Mouse (Mus musculus) skeletal muscle tissue, adult 2 months (tissue): ENCODE results near the gene Podn.
A peak's percentile ranks its signal among the peaks of the same experiment; 100 is the strongest.
"Not testable (repeated sequence)": the region's sequence is repeated elsewhere in the genome, so short reads cannot be mapped to it uniquely, and the experiment has no call there.

Source experiments
- DNase-seq: peaks from one replicate; pipeline ENCODE4 v3.0.0-alpha.2; 2012; ENCODE audit warnings: low read depth, low spot score

Podn gene

GRCm38 (mm10) chr4:108079191-108079590, 17.1 kb downstream of the Podn start:
- not testable (repeated sequence) for DNase-seq

DNA sequence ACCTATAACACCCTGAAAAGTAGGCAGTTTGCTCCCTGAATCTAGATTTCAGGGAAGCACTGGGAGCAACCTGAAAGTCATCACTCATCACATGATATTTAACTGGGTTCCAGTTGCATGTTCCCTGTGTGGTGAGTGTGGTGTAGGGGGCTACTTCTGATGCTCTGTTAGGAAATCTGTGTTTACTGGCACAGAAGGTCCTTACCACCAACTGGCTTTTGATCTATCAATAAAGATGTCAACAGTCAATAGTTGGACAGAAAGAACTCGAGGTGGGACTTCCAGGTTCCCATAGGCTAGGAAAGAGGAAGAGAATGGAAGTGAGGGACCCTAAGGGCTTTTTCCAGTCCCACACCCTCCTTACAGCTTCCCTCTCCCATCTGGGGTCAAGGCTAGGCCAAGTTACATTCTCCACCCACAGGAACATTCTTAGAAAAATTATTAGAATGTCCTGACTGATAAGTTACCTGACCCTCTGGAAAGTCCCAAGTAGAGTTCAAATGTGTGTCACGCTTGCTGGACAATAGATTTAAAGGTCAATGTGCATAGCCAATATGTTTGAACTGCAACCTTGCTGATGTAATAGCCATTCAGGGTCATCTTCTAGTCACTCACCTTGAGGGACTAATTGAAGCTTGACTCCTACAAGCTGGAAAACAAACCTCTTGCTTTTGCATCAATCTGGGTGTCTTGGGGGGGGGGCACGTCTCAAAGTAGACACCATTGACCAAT, 18.9 kb downstream of the Podn start:
- no peak for DNase-seq

GRCm38 (mm10) chr4:108074204-108074823, 21.9 kb downstream of the Podn start:
- no peak for DNase-seq

- DNase-seq = no peak
These were observed 24.2 kb downstream of the Podn start for GRCm38 (mm10) chr4:108072086-108072485.

DNA sequence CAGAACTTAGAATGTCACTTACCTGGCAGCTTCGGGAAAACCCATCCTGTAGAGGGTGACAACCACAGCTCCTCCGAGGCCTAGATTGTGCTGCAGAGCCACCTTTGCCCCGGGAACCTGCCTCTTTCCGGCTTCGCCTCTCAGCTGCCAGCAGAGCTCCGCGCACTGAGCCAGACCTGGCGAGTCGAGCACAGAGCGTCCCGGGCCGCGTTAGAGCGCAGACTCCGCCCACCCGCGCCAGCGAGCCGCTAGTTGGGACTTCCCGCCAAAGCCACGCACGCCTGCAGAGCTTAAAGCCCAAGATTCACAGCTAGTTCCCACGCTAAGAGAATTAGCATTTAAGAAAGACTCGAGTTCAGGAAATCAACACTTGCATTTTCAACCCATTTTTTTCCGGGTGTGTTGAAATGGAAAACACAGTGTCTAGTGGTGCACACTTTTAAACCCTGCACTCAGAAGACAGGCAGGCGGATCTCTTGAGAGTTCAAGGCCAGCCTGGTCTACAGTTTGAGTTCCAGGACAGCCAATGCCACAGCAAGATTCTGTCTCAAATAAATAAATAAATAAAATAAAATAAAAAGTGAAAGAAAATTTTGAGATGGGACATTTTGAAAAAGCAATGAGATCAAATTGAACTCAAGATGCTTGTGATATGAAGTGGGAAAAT, 24.9 kb downstream of the Podn start:
- peak; percentile 88 for DNase-seq

GRCm38 (mm10) chr4:108070723-108071122, 25.5 kb downstream of the Podn start:
- DNase-seq = no peak

DNA sequence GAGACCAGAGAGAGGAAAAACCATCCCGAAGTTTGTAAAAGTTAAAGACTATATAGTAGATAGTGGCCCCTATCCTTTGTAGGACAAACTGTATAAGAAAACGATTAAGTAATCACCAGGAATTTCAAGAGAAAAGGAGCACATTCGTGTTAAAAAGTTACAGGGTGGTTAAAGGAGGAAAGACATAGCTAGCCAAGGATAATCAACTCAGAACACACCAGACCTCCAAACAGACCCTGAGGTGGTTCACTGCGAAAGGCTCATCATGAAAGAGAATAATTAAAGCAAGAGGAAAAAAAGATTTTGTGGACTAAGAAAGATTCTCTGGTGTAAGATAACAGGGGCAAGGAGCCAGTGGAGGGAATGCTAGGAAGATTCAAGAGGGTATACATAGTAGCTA, 26.0 kb downstream of the Podn start:
- DNase-seq = no peak

DNA sequence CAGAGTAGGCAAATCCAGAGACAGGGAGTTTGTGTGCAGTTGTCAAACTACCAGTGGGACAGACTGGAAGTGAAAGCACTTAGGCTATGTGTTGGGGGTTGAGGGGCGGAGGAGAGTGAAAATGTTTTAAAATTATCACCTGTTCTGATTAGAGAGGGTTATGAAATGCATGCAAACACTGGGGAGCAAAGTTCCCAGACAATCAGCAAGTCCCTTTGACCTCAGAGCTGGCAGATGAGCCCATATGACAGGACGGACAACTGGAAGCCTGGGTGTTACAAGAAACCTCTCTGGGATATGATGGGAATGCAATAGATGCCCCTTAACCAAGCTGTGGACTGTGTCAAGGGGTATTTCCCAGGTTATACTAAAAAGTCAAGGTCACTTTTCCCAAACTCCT, 28.2 kb downstream of the Podn start:
- DNase-seq = no peak

DNA sequence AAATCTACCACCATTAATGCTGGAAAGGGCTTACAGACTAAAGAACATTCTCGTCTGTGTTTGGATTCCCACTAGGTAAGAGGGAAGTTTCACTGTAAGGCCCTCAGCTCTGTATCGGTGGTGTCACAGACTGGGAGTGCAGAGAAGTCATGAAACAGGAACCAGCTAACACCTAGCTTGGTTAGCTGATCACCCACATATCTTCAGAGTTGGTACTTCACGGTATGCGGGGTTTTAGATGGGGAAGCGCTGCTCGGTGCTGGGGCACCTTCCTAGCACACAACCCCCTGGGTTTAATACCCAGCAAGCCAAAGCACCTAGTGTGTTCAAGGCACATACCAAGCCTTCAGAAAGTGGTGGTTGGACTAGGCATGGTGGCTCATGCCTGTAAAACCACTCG, 29.0 kb downstream of the Podn start:
- DNase-seq = no peak

DNA sequence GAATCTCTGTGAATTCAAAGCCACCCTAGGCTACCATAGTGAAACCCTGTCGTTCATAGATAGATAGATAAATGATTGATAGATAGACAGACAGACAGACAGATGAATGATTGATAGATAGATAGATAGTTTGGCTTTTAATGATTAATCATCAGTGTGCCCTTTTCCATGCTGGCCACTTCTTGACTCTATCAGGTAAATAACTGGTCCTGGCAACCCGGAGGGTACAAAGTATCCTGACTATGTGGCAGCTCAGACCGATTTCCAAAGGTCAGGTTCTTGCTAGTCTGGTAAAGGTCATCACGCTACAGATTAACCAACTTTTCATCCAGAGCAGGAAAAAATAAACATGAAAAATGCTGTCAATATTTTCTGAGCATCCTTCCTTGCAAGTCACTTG, 29.7 kb downstream of the Podn start:
- DNase-seq = no peak

DNA sequence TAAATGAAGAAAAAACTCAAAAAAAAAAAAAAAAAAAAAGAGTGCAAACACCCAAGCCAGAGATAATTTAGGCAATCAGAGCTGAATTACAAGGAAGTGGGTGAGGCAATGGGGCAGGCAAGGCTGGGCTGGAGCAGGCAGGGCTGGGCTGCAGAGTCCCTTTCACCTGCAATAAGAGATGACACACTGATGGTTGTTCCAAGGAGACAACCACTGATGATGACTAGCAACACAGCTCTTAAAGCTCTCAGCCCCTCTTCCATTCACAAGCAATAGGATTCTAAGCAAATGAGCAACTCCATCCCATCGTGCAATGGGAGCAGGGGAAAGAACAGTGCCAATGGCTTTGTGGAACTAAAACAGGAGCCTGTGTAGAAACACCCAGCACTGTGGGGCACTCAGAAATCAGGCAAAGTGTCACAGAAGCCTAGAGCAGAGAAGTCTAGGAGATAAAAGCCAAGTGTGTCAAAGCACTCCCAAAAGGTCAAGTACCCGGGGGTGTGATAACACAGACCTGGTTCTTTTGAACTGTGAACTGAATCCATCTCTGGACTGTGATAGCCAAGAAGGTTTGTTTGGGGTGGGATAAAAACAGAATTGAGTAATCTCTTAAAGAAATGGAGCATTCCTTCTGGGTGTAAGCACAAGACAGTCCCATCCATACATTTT, 30.9 kb downstream of the Podn start:
- DNase-seq = no peak

GRCm38 (mm10) chr4:108063616-108064015, 32.6 kb downstream of the Podn start:
- no peak for DNase-seq

GRCm38 (mm10) chr4:108062524-108062923, 33.7 kb downstream of the Podn start:
- DNase-seq = no peak

- DNase-seq = no peak
These were observed 35.5 kb downstream of the Podn start for GRCm38 (mm10) chr4:108060774-108061173.

DNA sequence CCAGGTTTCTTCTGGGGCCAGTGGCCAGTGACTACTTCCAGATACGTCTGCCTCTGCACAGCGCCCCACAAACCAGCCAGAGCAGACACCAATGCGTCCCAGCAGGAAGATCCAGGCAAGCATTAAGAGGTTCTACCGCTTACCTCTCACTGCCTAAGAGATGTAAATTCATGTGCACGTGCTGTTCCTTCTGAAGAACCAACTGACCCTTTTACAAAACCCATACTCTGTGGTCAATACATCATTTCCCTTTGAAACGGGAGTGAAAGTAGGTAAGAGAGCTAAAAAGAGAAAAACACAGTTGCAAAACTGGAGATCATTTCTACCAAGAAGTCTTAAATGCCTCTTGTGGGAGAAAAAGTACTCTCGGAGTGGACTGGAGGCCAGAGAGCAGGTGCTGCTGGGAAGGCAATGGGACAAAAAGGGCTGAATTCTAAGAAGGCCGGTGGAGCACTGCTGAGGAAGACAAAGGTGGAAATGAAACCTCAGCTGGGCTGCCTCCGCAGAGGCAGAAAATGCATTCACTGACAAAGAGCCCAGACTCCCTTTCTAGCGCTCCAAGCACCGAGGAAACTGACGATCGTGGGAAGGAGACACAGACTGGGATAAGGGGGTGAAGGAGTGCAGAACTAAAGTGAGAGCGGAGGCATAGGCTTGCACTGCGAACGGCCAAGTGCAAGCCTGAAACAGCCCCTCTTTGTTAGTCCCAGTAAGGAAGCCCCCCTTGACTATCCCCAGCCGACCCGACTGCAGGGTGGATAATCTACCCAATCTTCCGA, 36.5 kb downstream of the Podn start:
- DNase-seq = no peak

DNA sequence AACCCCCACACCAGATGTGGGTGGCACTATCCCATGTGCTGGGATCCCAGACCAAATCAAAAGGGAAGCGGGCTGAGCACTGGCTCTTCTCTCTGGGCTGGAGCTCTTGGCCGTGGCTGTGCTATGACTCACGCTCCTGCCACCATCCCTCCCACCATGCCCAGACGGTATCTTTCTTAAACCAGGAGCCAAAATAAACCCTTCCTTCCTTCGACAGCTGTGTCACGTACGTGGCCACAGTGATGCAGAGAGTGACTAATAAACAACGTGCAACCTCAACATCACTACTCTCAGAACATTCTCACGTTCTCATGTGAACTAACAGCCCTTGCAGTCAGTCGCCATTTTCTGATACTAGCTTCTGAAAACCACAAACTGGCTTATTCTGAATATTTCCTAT, 38.1 kb downstream of the Podn start:
- no peak for DNase-seq

GRCm38 (mm10) chr4:108057247-108057646, 39.0 kb downstream of the Podn start:
- no peak for DNase-seq

GRCm38 (mm10) chr4:108055873-108056272, 40.4 kb downstream of the Podn start:
- DNase-seq = no peak

GRCm38 (mm10) chr4:108052673-108053072, 43.6 kb downstream of the Podn start:
- no peak for DNase-seq

DNA sequence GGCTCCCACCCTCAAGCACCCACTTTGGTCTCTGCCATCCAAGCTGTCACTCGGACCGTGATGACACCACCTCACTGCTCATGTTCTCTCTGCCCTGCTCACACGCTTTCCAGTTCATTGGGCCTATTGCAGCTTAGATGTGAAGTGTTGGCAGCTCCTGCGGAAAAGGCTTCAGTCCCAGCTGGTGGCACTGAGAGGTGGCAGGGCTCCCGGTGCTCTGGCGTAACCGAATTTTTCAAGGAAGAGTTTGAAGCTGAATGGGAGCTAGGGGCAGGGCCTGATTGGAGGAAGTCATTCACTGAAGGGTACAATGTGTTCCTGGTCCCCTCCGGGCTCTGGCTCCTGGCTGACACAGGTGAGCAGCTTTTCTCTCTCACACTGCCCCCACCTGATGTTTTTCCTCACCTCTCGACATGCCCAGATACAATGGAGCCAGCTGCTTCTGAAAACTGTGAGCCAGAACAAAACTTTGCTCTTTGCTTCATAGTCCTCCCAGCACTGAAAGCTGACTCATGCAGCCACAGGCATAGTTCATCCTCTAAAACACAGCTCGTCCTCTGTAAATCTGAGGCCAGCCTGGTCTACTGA, 44.5 kb downstream of the Podn start:
- DNase-seq = peak; percentile 56

- DNase-seq = no peak
These were observed 50.1 kb downstream of the Podn start for GRCm38 (mm10) chr4:108046136-108046535.
